Mouse (Mus musculus): ENCODE measurements at regions not wholly inside any gene's neighbourhood (a gene's known extent, or its start where the extent isn't known, plus 50 kb on each side); places are given as distances from the start of the nearest gene placed in this dataset.

- no peaks in the 10 kb centered on the region for H3K36me3 ChIP-seq (ENCODE audit: control insufficient read depth, insufficient read depth, low read length, poor library complexity, severe bottlenecking)
- H3K4me1 ChIP-seq (ENCODE audit: control insufficient read depth, insufficient read depth, low read length), result no peaks in the 10 kb centered on the region
- no peak for TF ChIP-seq POLR2A (IDR thresholded peaks at IDR 0.05; ENCODE audit: insufficient read depth, low read length)
- no peak for TF ChIP-seq CTCF (IDR thresholded peaks at IDR 0.05; ENCODE audit: low read depth, low read length)
- no peak for TF ChIP-seq EP300 (IDR thresholded peaks at IDR 0.05; ENCODE audit: insufficient read depth, low read depth, low read length)
- H3K9ac ChIP-seq (ENCODE audit: low read depth, poor library complexity, severe bottlenecking), result no peak overlapping the region
- no peak overlapping the region for H3K27ac ChIP-seq (ENCODE audit: insufficient read depth, low read length)
- H3K27me3 ChIP-seq (ENCODE audit: control insufficient read depth, insufficient read depth, low read length, poor library complexity, severe bottlenecking), result no peaks in the 10 kb centered on the region
- no peak overlapping the region for H3K4me3 ChIP-seq (ENCODE audit: low read depth, low read length)
- no peaks in the 10 kb centered on the region for H3K9me3 ChIP-seq (replicated peaks; ENCODE audit: control insufficient read depth, insufficient read depth, low read length, poor library complexity, severe bottlenecking)
These were observed 196.8 kb upstream of the Azi2 start for GRCm38 (mm10) chr9:117843531-117843930.

GRCm38 (mm10) chr9:117836696-117837380, 203.5 kb upstream of the Azi2 start:
- no peak for TF ChIP-seq EP300 (IDR thresholded peaks at IDR 0.05; ENCODE audit: insufficient read depth, low read depth, low read length)
- no peak for TF ChIP-seq CTCF (IDR thresholded peaks at IDR 0.05; ENCODE audit: low read depth, low read length)
- no peak for TF ChIP-seq POLR2A (IDR thresholded peaks at IDR 0.05; ENCODE audit: insufficient read depth, low read length)
- Histone ChIP-seq H3K9ac (ENCODE audit: low read depth, poor library complexity, severe bottlenecking) (no peak overlapping the region), H3K4me1 (ENCODE audit: control insufficient read depth, insufficient read depth, low read length) (no peaks in the 10 kb centered on the region)

GRCm38 (mm10) chr9:117833586-117833985, 203.9 kb upstream of the Rbms3 start:
- H3K9me3 ChIP-seq (replicated peaks; ENCODE audit: control insufficient read depth, insufficient read depth, low read length, poor library complexity, severe bottlenecking), result no peaks in the 10 kb centered on the region
- TF ChIP-seq EP300 (IDR thresholded peaks at IDR 0.05; ENCODE audit: insufficient read depth, low read depth, low read length) (no peak), POLR2A (IDR thresholded peaks at IDR 0.05; ENCODE audit: insufficient read depth, low read length) (no peak), CTCF (IDR thresholded peaks at IDR 0.05; ENCODE audit: low read depth, low read length) (no peak)
- H3K9ac ChIP-seq (ENCODE audit: low read depth, poor library complexity, severe bottlenecking), result no peak overlapping the region
- H3K36me3 ChIP-seq (ENCODE audit: control insufficient read depth, insufficient read depth, low read length, poor library complexity, severe bottlenecking), result no peaks in the 10 kb centered on the region
- no peaks in the 10 kb centered on the region for H3K27me3 ChIP-seq (ENCODE audit: control insufficient read depth, insufficient read depth, low read length, poor library complexity, severe bottlenecking)
- no peaks in the 10 kb centered on the region for H3K4me1 ChIP-seq (ENCODE audit: control insufficient read depth, insufficient read depth, low read length)
- H3K27ac ChIP-seq (ENCODE audit: insufficient read depth, low read length), result no peak overlapping the region
- no peak overlapping the region for H3K4me3 ChIP-seq (ENCODE audit: low read depth, low read length)

More at GRCm38 (mm10) chr9:117836696-117837380, 203.5 kb upstream of the Azi2 start:
- no peak overlapping the region for H3K27ac ChIP-seq (ENCODE audit: insufficient read depth, low read length)
- no peaks in the 10 kb centered on the region for H3K27me3 ChIP-seq (ENCODE audit: control insufficient read depth, insufficient read depth, low read length, poor library complexity, severe bottlenecking)
- H3K4me3 ChIP-seq (ENCODE audit: low read depth, low read length), result no peak overlapping the region
- H3K9me3 ChIP-seq (replicated peaks; ENCODE audit: control insufficient read depth, insufficient read depth, low read length, poor library complexity, severe bottlenecking), result no peaks in the 10 kb centered on the region
- no peaks in the 10 kb centered on the region for H3K36me3 ChIP-seq (ENCODE audit: control insufficient read depth, insufficient read depth, low read length, poor library complexity, severe bottlenecking)

- Histone ChIP-seq H3K27me3 (ENCODE audit: control insufficient read depth, insufficient read depth, low read length, poor library complexity, severe bottlenecking) (no peaks in the 10 kb centered on the region), H3K9ac (ENCODE audit: low read depth, poor library complexity, severe bottlenecking) (no peak overlapping the region), H3K4me1 (ENCODE audit: control insufficient read depth, insufficient read depth, low read length) (no peaks in the 10 kb centered on the region), H3K4me3 (ENCODE audit: low read depth, low read length) (no peak overlapping the region), H3K9me3 (replicated peaks; ENCODE audit: control insufficient read depth, insufficient read depth, low read length, poor library complexity, severe bottlenecking) (no peaks in the 10 kb centered on the region), H3K27ac (ENCODE audit: insufficient read depth, low read length) (no peak overlapping the region), H3K36me3 (ENCODE audit: control insufficient read depth, insufficient read depth, low read length, poor library complexity, severe bottlenecking) (no peaks in the 10 kb centered on the region)
- TF ChIP-seq CTCF (IDR thresholded peaks at IDR 0.05; ENCODE audit: low read depth, low read length) (no peak), EP300 (IDR thresholded peaks at IDR 0.05; ENCODE audit: insufficient read depth, low read depth, low read length) (no peak), POLR2A (IDR thresholded peaks at IDR 0.05; ENCODE audit: insufficient read depth, low read length) (no peak)
These were observed 184.9 kb upstream of the Rbms3 start for GRCm38 (mm10) chr9:117814661-117815060.

GRCm38 (mm10) chr9:117813216-117813615, 183.5 kb upstream of the Rbms3 start:
- Histone ChIP-seq H3K27ac (ENCODE audit: insufficient read depth, low read length) (no peak overlapping the region), H3K4me3 (ENCODE audit: low read depth, low read length) (no peak overlapping the region), H3K27me3 (ENCODE audit: control insufficient read depth, insufficient read depth, low read length, poor library complexity, severe bottlenecking) (no peaks in the 10 kb centered on the region), H3K36me3 (ENCODE audit: control insufficient read depth, insufficient read depth, low read length, poor library complexity, severe bottlenecking) (no peaks in the 10 kb centered on the region), H3K4me1 (ENCODE audit: control insufficient read depth, insufficient read depth, low read length) (no peaks in the 10 kb centered on the region), H3K9ac (ENCODE audit: low read depth, poor library complexity, severe bottlenecking) (no peak overlapping the region), H3K9me3 (replicated peaks; ENCODE audit: control insufficient read depth, insufficient read depth, low read length, poor library complexity, severe bottlenecking) (no peaks in the 10 kb centered on the region)
- TF ChIP-seq POLR2A (IDR thresholded peaks at IDR 0.05; ENCODE audit: insufficient read depth, low read length), result no peak
- TF ChIP-seq CTCF (IDR thresholded peaks at IDR 0.05; ENCODE audit: low read depth, low read length), result no peak
- TF ChIP-seq EP300 (IDR thresholded peaks at IDR 0.05; ENCODE audit: insufficient read depth, low read depth, low read length), result no peak

GRCm38 (mm10) chr9:117805812-117806211, 176.1 kb upstream of the Rbms3 start:
- no peaks in the 10 kb centered on the region for H3K36me3 ChIP-seq (ENCODE audit: control insufficient read depth, insufficient read depth, low read length, poor library complexity, severe bottlenecking)
- H3K4me1 ChIP-seq (ENCODE audit: control insufficient read depth, insufficient read depth, low read length), result no peaks in the 10 kb centered on the region
- H3K9me3 ChIP-seq (replicated peaks; ENCODE audit: control insufficient read depth, insufficient read depth, low read length, poor library complexity, severe bottlenecking), result no peaks in the 10 kb centered on the region
- H3K27ac ChIP-seq (ENCODE audit: insufficient read depth, low read length), result no peak overlapping the region
- no peak overlapping the region for H3K9ac ChIP-seq (ENCODE audit: low read depth, poor library complexity, severe bottlenecking)
- H3K4me3 ChIP-seq (ENCODE audit: low read depth, low read length), result no peak overlapping the region
- no peak for TF ChIP-seq POLR2A (IDR thresholded peaks at IDR 0.05; ENCODE audit: insufficient read depth, low read length)
- TF ChIP-seq EP300 (IDR thresholded peaks at IDR 0.05; ENCODE audit: insufficient read depth, low read depth, low read length), result no peak
- TF ChIP-seq CTCF (IDR thresholded peaks at IDR 0.05; ENCODE audit: low read depth, low read length), result no peak
- no peaks in the 10 kb centered on the region for H3K27me3 ChIP-seq (ENCODE audit: control insufficient read depth, insufficient read depth, low read length, poor library complexity, severe bottlenecking)

All from ES-Bruce4 (cell line).